Mouse (Mus musculus) testis, adult 2 months (tissue): ENCODE measurements around the gene Cacna1c. TPM values are rescaled to one million over a fixed set of nuclear protein-coding genes. Genes with fewer than 3 reads are reported as not detected.

Source experiments
- H3K27ac ChIP-seq: fragments of 200-500 bp; 2 replicates; pipeline ENCODE4 v1.5.1; 2012; ENCODE audit warnings: low read depth, low read length; ENCODE audit not compliant: control insufficient read depth, insufficient read depth
- H3K27me3 ChIP-seq: fragments of 200-500 bp; 2 replicates; pipeline ENCODE4 v1.6.1; 2012; ENCODE audit warnings: mild to moderate bottlenecking, low read length, moderate library complexity; ENCODE audit not compliant: control insufficient read depth, insufficient read depth
- H3K36me3 ChIP-seq: fragments of 200-500 bp; 2 replicates; pipeline ENCODE4 v1.6.1; 2012; ENCODE audit warnings: mild to moderate bottlenecking, low read length; ENCODE audit not compliant: control insufficient read depth, insufficient read depth
- H3K4me1 ChIP-seq: fragments of 200-500 bp; 2 replicates; pipeline ENCODE4 v1.6.1; 2012; ENCODE audit warnings: low read length; ENCODE audit not compliant: control insufficient read depth, insufficient read depth
- H3K4me3 ChIP-seq: fragments of 200-500 bp; 2 replicates; pipeline ENCODE4 v1.5.1; 2012; ENCODE audit warnings: low read depth, mild to moderate bottlenecking, low read length, moderate library complexity, mixed read lengths; ENCODE audit not compliant: control insufficient read depth
- CTCF ChIP-seq: fragments of 200-500 bp; IDR thresholded peaks from 2 replicates; pipeline ENCODE4 v1.5.1; 2012; ENCODE audit warnings: low read depth, mild to moderate bottlenecking, inconsistent platforms, low read length, moderate library complexity; ENCODE audit not compliant: control insufficient read depth, insufficient read depth, insufficient replicate concordance
- POLR2A ChIP-seq: fragments of 200-500 bp; IDR thresholded peaks from 2 replicates; pipeline ENCODE4 v1.6.1; 2012; ENCODE audit warnings: low read depth, mild to moderate bottlenecking, inconsistent platforms, low read length, moderate library complexity; ENCODE audit not compliant: control insufficient read depth
- polyA plus RNA-seq: library from polyadenylated mRNA; depleted of rRNA; stranded (reverse); fragments of >200 nt; gene quantifications from 2 replicates; pipeline ENCODE4 v1.2.3, GENCODE M21; 2012

Gene Cacna1c
- polyA plus RNA-seq, 1 experiment: 1.8 TPM

DNA sequence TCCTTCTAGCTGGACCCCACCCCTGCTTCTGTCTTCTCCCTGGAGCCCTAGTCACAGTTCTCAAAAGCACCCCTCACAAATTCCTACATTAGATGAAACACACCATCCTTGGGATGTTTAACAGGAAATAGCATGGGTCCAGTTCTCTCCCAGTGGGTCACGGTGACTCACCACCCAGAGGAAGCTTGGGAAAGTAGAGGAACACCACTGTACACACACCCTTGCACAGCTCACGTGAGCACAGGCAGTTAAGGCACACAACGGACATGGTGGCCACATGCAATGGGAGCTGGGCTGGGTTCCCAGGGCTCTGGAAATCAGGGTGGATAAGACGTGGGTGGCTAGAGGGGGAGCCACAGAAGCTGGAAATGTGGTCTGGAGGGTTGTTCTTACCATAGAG is 566.2 kb downstream of the Cacna1c start:
- no peak overlapping the region for H3K27ac ChIP-seq
- no peaks in the 10 kb centered on the region for H3K27me3 ChIP-seq
- H3K4me1 ChIP-seq: no peaks in the 10 kb centered on the region
- H3K4me3 ChIP-seq: no peak overlapping the region
- no peaks in the 10 kb centered on the region for H3K36me3 ChIP-seq
- no peak for TF ChIP-seq CTCF
- no peak for TF ChIP-seq POLR2A

DNA sequence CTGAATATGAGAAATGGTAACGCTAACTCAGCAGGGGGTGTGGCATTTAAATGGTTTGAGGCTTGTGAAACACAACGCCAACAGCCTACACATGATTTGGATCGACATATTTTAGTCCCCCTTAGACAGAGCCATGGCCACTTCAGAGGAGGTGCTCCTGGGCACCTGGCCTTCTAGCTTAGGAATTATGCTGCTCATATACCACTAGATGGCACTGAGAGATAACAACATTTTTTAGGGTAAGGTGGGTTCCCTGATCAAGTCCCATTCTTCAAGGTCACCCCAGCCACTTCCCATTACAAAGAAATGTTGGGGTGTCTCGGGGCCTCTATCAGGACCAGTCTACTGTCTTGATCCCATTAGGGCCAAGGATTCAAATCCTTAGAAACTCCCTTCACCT is 570.0 kb downstream of the Cacna1c start:
- H3K4me1 ChIP-seq: no peaks in the 10 kb centered on the region
- H3K27me3 ChIP-seq: no peaks in the 10 kb centered on the region
- H3K4me3 ChIP-seq: no peak overlapping the region
- TF ChIP-seq POLR2A (no peak), CTCF (no peak)
- H3K36me3 ChIP-seq: no peaks in the 10 kb centered on the region
- no peak overlapping the region for H3K27ac ChIP-seq

DNA sequence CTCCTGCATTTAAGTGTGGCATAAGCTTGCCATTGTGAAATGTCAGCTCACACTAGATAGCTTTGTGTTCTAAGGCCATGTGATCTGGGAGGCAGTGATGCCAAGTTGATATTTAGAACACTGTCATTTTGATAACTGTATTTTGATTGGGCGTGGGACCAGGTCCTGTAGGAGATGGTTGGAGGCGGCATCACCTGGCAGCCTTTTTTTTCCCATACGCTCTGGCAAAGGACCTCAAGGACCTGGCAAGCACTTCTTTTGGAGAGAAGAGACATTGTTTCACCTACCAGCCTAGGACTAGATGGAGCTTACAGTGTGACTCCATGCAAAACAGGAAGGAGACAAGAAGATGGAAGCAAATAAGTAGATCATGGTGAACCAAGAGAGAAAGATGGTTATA is 572.6 kb downstream of the Cacna1c start:
- H3K36me3 ChIP-seq: no peaks in the 10 kb centered on the region
- no peaks in the 10 kb centered on the region for H3K4me1 ChIP-seq
- no peak overlapping the region for H3K4me3 ChIP-seq
- H3K27ac ChIP-seq: no peak overlapping the region
- no peak for TF ChIP-seq POLR2A
- no peak for TF ChIP-seq CTCF
- no peaks in the 10 kb centered on the region for H3K27me3 ChIP-seq

DNA sequence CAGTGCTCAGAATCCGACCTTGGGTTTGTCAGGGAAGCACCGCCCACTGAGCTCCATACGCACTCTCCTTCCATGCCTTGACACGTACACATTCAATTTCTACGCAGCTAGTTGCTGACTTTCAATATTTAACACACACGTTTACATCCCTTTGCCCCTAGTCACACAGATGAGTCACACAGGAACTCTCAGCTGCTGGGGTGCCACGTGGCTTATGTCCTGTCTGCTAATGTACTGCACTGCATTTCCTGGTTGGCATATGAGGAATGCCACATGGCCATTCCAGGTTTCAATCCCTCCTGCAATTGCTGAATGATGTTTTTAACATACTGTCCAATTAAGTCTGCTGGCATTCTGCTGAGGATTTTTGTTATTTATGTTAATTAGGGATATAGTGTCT is 574.4 kb downstream of the Cacna1c start:
- Histone ChIP-seq H3K36me3 (no peaks in the 10 kb centered on the region), H3K4me1 (no peaks in the 10 kb centered on the region), H3K4me3 (no peak overlapping the region), H3K27me3 (no peaks in the 10 kb centered on the region), H3K27ac (no peak overlapping the region)
- no peak for TF ChIP-seq POLR2A
- no peak for TF ChIP-seq CTCF

DNA sequence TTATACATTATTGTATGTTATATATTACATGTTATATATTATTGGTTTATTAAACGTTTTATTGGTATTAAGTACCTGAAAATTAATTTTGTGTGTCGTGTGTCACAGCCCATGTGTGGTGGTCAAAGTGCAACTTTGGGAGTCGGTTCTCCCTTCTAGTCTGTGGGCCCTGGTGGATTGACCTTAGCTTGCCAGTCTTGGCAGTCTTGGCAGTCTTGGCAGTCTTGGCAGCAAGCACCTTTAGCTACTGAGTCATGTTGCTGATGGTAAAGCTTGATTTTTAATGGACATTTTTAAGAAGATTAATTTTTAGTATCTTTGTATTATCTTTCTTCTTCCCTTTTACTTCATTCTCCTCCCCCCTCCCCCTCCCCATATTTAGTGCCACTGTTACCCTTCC is 574.8 kb downstream of the Cacna1c start:
- H3K4me1 ChIP-seq: no peaks in the 10 kb centered on the region
- H3K36me3 ChIP-seq: no peaks in the 10 kb centered on the region
- no peak for TF ChIP-seq POLR2A
- no peak overlapping the region for H3K4me3 ChIP-seq
- no peak overlapping the region for H3K27ac ChIP-seq
- H3K27me3 ChIP-seq: no peaks in the 10 kb centered on the region

DNA sequence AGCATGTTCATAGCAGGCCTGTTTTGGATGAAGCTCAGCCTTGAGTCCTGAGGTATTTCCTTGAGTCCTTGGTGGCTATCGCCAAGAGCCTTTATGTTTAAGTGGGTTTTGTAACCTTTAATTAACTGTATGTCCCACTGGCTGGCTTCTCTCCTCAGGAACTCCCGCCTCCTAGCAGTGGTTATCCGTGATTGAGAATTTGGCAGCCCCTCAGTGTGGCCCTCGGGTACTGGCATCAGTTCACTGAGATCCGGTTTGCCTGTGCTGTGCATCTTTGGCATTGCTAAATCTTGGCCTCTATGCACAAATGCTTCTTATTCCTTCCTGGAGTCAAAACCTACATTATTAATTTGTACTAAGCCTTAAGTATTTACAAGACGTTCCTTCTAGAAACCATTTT is 587.3 kb downstream of the Cacna1c start:
- no peak overlapping the region for H3K4me3 ChIP-seq
- no peaks in the 10 kb centered on the region for H3K36me3 ChIP-seq
- no peak for TF ChIP-seq POLR2A
- no peak for TF ChIP-seq CTCF
- H3K4me1 ChIP-seq: no peaks in the 10 kb centered on the region
- H3K27ac ChIP-seq: no peak overlapping the region
- H3K27me3 ChIP-seq: no peaks in the 10 kb centered on the region

DNA sequence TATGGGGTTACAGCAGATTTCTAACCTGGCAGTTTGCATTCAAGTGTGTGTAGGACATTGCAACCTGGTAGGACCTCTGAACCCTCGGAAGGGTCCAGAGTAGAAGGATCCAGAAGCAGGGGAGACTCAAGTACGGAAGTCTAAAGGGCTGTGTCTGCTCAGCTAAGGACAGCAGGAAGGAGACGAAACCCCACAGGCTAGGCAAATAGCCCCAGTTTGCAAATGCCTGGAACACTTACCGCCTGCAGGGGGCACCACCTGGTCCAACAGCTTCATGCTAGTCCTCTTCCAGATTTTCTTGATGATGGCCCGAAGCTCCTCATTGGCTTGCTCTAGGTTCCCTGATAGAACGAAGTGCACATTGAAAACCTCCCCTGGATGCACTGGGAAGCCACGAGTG is 590.2 kb downstream of the Cacna1c start:
- TF ChIP-seq CTCF (peak; percentile 38; the same call in 1 of the 2 replicates), POLR2A (no peak)
- Histone ChIP-seq H3K4me3 (no peak overlapping the region), H3K27me3 (no peaks in the 10 kb centered on the region), H3K36me3 (no peaks in the 10 kb centered on the region), H3K27ac (no peak overlapping the region), H3K4me1 (no peaks in the 10 kb centered on the region)

DNA sequence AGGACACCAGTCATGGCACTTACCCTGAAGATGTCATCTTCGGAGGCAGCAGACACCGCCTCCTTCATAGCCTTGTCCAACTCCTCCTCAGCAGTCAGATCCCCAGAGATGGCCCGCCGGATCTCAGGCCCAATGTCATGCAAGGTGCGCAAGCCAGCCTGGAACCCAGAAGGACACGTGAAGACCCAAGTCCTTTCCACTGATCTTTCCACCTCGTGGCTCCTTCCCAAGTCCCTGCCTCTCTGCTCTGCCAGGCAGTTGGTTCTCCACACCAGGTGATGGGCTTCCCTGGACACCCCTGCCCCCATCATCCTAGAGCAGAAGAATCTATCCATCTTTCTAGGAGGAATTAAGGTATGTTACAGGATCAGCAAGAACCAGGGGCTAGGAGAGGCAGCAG is 592.4 kb downstream of the Cacna1c start:
- Histone ChIP-seq H3K27ac (no peak overlapping the region), H3K27me3 (no peaks in the 10 kb centered on the region), H3K4me3 (no peak overlapping the region), H3K4me1 (no peaks in the 10 kb centered on the region), H3K36me3 (no peaks in the 10 kb centered on the region)
- no peak for TF ChIP-seq POLR2A
- TF ChIP-seq CTCF: no peak
